Mouse (Mus musculus): ENCODE measurements around the gene Sox1. TPM values are rescaled to one million over a fixed set of nuclear protein-coding genes. Genes with fewer than 3 reads are reported as not detected.

Sox1 gene
- total RNA-seq (2023), result not detected

DNA sequence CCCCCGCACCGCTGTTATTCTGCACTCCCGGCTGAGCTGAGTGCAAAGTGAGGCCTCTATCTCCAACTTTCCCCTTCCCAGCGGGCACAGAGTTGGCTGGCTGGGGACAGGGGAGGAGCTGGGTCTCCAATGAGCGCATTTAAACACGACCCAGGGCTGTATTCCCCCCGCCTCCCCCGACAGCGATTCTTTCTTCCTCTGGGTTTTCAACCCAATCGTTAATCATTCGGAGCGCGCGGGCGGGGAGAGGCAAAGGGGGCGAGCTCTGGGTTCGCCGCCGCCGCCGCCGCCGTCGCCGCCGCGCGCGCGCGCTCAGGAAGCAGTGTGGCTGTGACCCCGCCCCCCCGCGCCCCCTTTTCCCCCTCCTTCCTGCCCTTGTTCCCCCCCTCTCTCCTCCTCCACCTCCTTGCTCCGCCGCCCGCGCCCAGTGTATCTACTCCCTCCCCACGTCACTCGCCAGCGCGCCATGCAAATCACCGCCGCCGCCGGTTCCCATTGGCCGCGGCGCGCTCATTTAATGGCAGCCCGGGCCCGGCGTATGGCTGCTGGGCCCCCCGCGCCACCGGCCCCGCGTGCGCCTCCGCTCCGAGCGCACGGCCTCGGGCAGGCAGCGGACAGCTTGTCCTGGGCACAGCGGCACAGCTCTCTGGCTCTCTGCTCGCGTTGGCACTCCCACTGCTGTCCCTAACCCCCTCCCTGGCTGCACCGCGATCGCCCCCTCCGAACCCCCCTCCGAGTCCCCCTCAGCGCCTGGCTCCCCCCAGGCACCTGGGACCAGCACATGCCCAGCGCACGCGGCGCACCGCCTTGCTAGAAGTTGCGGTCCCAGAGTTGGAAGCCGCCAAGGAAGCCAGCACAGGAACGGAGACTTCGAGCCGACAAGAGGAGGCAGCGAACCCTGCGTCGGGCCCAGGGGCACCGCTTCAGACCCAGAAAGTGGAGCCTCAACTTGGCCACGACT is at the start of gene Sox1:
TSS of gene Sox1 (plus strand) at position 225 of the 961 bp plus-strand sequence.

Other genes starting within 250 kb of the Sox1 start
- not detected for gene A230072I06Rik, start 116.5 kb upstream of the Sox1 start, total RNA-seq (2023)
- gene Spaca7, start 177.7 kb downstream of the Sox1 start, total RNA-seq (2023), result not detected

All from B cell, adult 67 days (primary cell).